ENCODE assay signal across 8 mouse cellular contexts in genomic region chr4:138455956-138456341, GRCm38 (mm10). TPM values are rescaled to one million over a fixed set of nuclear protein-coding genes. Genes with fewer than 3 reads are reported as not detected.
DNase-seq lines count a peak whose midpoint lies in the region; ATAC-seq lines count a peak whose summit lies in the region.

No protein-coding gene starts in this region.

- peak overlapping the region; percentile 79 for H3K4me3 ChIP-seq in hindbrain, embryonic 10.5 days
- peak overlapping the region; percentile 82 for H3K4me3 ChIP-seq in limb, embryonic 12.5 days (replicated peaks)
- H3K4me3 ChIP-seq in midbrain, embryonic 15.5 days, result peak overlapping the region; percentile 89

- H3K36me3 ChIP-seq in hindbrain, embryonic 10.5 days, result no peaks in the 10 kb centered on the region
- H3K36me3 ChIP-seq in limb, embryonic 12.5 days, result no peaks in the 10 kb centered on the region
- no peaks in the 10 kb centered on the region for H3K36me3 ChIP-seq in midbrain, embryonic 15.5 days (replicated peaks)

- H3K9ac ChIP-seq in limb, embryonic 12.5 days (replicated peaks), result peak overlapping the region; percentile 79
- H3K9ac ChIP-seq in midbrain, embryonic 15.5 days, result peak overlapping the region; percentile 93

- H3K27me3 ChIP-seq in hindbrain, embryonic 10.5 days (ENCODE audit: insufficient read depth, poor library complexity, severe bottlenecking), result peaks cover 84% of the 10 kb centered on the region
- peaks cover 85% of the 10 kb centered on the region for H3K27me3 ChIP-seq in limb, embryonic 12.5 days
- no peaks in the 10 kb centered on the region for H3K27me3 ChIP-seq in midbrain, embryonic 15.5 days (replicated peaks)

- no peak for ATAC-seq in limb, embryonic 12.5 days (ENCODE audit: insufficient number of reproducible peaks, insufficient read depth, low FRiP score, low TSS enrichment, low read depth)
- peak; percentile 18; the same call in 1 of the 2 replicates for ATAC-seq in midbrain, embryonic 15.5 days (replicated peaks)

- peak; percentile 12 to 16 for DNase-seq in spleen, postnatal 36 days (ENCODE audit: low spot score in 2 of 2)
- no peak for DNase-seq in spleen, adult 12 weeks (ENCODE audit: low spot score)
- DNase-seq in cerebellum, postnatal 25 days, result peak; percentile 54 to 60
- DNase-seq in hindbrain, embryonic 10.5 days (ENCODE audit: low spot score), result peak; percentile 39
- no peak for DNase-seq in ovary, postnatal 36 days (ENCODE audit: low spot score)
- no peak for DNase-seq in yolk sac, embryonic 10.5 days (ENCODE audit: low spot score)

- peak overlapping the region; percentile 97 for H3K27ac ChIP-seq in hindbrain, embryonic 10.5 days
- no peak overlapping the region for H3K27ac ChIP-seq in limb, embryonic 12.5 days
- peak overlapping the region; percentile 96 for H3K27ac ChIP-seq in midbrain, embryonic 15.5 days

- WGBS in hindbrain, embryonic 10.5 days, result 2% methylated on average over 17 of the region's 17 CpGs
- WGBS in limb, embryonic 12.5 days, result 1% methylated on average over 17 of the region's 17 CpGs
- WGBS in midbrain, embryonic 15.5 days, result 2% methylated on average over 17 of the region's 17 CpGs

- no peaks in the 10 kb centered on the region for H3K9me3 ChIP-seq in hindbrain, embryonic 10.5 days
- no peaks in the 10 kb centered on the region for H3K9me3 ChIP-seq in limb, embryonic 12.5 days
- no peaks in the 10 kb centered on the region for H3K9me3 ChIP-seq in midbrain, embryonic 15.5 days

- H3K4me1 ChIP-seq in hindbrain, embryonic 10.5 days (replicated peaks), result peaks cover 74% of the 10 kb centered on the region
- H3K4me1 ChIP-seq in limb, embryonic 12.5 days (replicated peaks), result peaks cover 25% of the 10 kb centered on the region
- H3K4me1 ChIP-seq in midbrain, embryonic 15.5 days, result peaks cover 51% of the 10 kb centered on the region

- H3K4me2 ChIP-seq in limb, embryonic 12.5 days, result peak overlapping the region; percentile 97
- H3K4me2 ChIP-seq in midbrain, embryonic 15.5 days, result peak overlapping the region; percentile 95

RNA-seq across cellular contexts. Expression of gene Camk2n1, which starts 1.8 kb away (rescaled TPM):
- 2.9 and 5.1 TPM in 2 replicates for polyA plus RNA-seq in hindbrain, embryonic 10.5 days (2016; fragmentation: Nextera tagmentation; extraction: Ambion mirVana)
- polyA plus RNA-seq in limb, embryonic 12.5 days (2016; fragmentation: Nextera tagmentation; extraction: Ambion mirVana), result 1.2 and 1.6 TPM in 2 replicates
- polyA plus RNA-seq in midbrain, embryonic 15.5 days (2015; fragmentation: Nextera tagmentation; extraction: Ambion mirVana), result 14.8 and 15.7 TPM in 2 replicates

RNA-seq across cellular contexts. Expression of gene Mul1, which starts 21.5 kb away (rescaled TPM):
- 20.2 and 22.6 TPM in 2 replicates for polyA plus RNA-seq in hindbrain, embryonic 10.5 days (2016; fragmentation: Nextera tagmentation; extraction: Ambion mirVana)
- polyA plus RNA-seq in limb, embryonic 12.5 days (2016; fragmentation: Nextera tagmentation; extraction: Ambion mirVana), result 15.4 and 20.8 TPM in 2 replicates
- polyA plus RNA-seq in midbrain, embryonic 15.5 days (2015; fragmentation: Nextera tagmentation; extraction: Ambion mirVana), result 18.5 and 21.5 TPM in 2 replicates

RNA-seq across cellular contexts. Expression of gene Fam43b, which starts 59.6 kb away (rescaled TPM):
- not detected in 2 replicates for polyA plus RNA-seq in hindbrain, embryonic 10.5 days (2016; fragmentation: Nextera tagmentation; extraction: Ambion mirVana)
- not detected in 2 replicates for polyA plus RNA-seq in limb, embryonic 12.5 days (2016; fragmentation: Nextera tagmentation; extraction: Ambion mirVana)
- polyA plus RNA-seq in midbrain, embryonic 15.5 days (2015; fragmentation: Nextera tagmentation; extraction: Ambion mirVana), result 9.1 and 11.1 TPM in 2 replicates

Comparison
In these comparisons a context has a peak if more than half of its experiments do, and no peak if none do; other contexts are left out.
1. DNase-seq: peak in spleen, postnatal 36 days (2 of 2), cerebellum, postnatal 25 days (2 of 2) and hindbrain, embryonic 10.5 days (single experiment); none in spleen, adult 12 weeks (single experiment), ovary, postnatal 36 days (single experiment) and yolk sac, embryonic 10.5 days (single experiment).
2. Peak in every context shown above with its lines, with median percentiles within 50 percentile points of each other: H3K4me3 ChIP-seq.